In genomic region chr19:48090393-48090792, GRCm38 (mm10) we compare ENCODE assay signal across 9 mouse cellular contexts.
A peak's percentile ranks its signal among the peaks of the same experiment; 100 is the strongest.
DNase-seq lines count a peak whose midpoint lies in the region; ATAC-seq and TF ChIP-seq lines count a peak whose summit lies in the region.
"Had no signal": no experiment of that assay in that cellular context is flagged by ENCODE, and none has a peak within 500 bp of the region (broad histone marks: within the 10 kb centered on the region; RNA-seq: fewer than 3 reads in every experiment).

No protein-coding gene starts in this region.

- H3K36me3 ChIP-seq in kidney, adult 2 months (ENCODE audit: control insufficient read depth, insufficient read depth, low read length): no peaks in the 10 kb centered on the region
- no peaks in the 10 kb centered on the region for H3K36me3 ChIP-seq in kidney, embryonic 14.5 days (ENCODE audit: control insufficient read depth, insufficient read depth, low read length)
- H3K36me3 ChIP-seq: liver, embryonic 13.5 days had no signal

- DNase-seq in cerebellum, adult 8-10 months: peak; percentile 0
- DNase-seq in cerebellum, adult 2 months: no peak
- peak; percentile 9 for DNase-seq in kidney, adult 2 months
- DNase-seq in R1 (ENCODE audit: low read depth, low spot score): peak; percentile 59
- DNase-seq in kidney, postnatal 14 days: peak; percentile 10
- peak; percentile 38 for DNase-seq in mesoderm, embryonic 11.5 days (ENCODE audit: low read depth, low spot score)
- DNase-seq: liver, embryonic 13.5 days had no signal

- H3K27ac ChIP-seq in cerebellum, adult 2 months (ENCODE audit: insufficient read depth, low read length): no peak overlapping the region
- H3K27ac ChIP-seq in kidney, adult 2 months (ENCODE audit: insufficient read depth, low read depth, low read length): no peak overlapping the region
- H3K27ac ChIP-seq in kidney, embryonic 14.5 days (ENCODE audit: low read depth, low read length): no peak overlapping the region
- H3K27ac ChIP-seq: liver, embryonic 13.5 days had no signal

- no peak overlapping the region for H3K4me3 ChIP-seq in cerebellum, adult 2 months (replicated peaks; ENCODE audit: insufficient read depth, low read depth, low read length)
- no peak overlapping the region for H3K4me3 ChIP-seq in kidney, adult 2 months (ENCODE audit: insufficient read depth, low read depth, low read length)
- H3K4me3 ChIP-seq in kidney, embryonic 14.5 days (ENCODE audit: low read length): no peak overlapping the region
- H3K4me3 ChIP-seq: liver, embryonic 13.5 days had no signal

- no peak for ATAC-seq in kidney, embryonic 14.5 days (ENCODE audit: low FRiP score, low TSS enrichment)
- ATAC-seq in granulocyte monocyte progenitor cell, adult 5-6 weeks (replicated peaks; ENCODE audit: poor library complexity, severe bottlenecking): no peak

- TF ChIP-seq CTCF in cerebellum, adult 2 months (IDR thresholded peaks at IDR 0.05; ENCODE audit: borderline replicate concordance, insufficient read depth, low read depth, low read length): no peak
- peak; percentile 35; the same call in 1 of the 2 replicates for TF ChIP-seq CTCF in kidney, adult 2 months (conservative IDR thresholded peaks at IDR 0.05; ENCODE audit: insufficient read depth, insufficient read length, low read depth, low read length)

- no peaks in the 10 kb centered on the region for H3K4me1 ChIP-seq in cerebellum, adult 2 months (ENCODE audit: control insufficient read depth, insufficient read depth, low read length)
- no peaks in the 10 kb centered on the region for H3K4me1 ChIP-seq in kidney, adult 2 months (ENCODE audit: control insufficient read depth, insufficient read depth, low read length)
- no peaks in the 10 kb centered on the region for H3K4me1 ChIP-seq in kidney, embryonic 14.5 days (ENCODE audit: control insufficient read depth, insufficient read depth, low read length)
- H3K4me1 ChIP-seq: liver, embryonic 13.5 days had no signal

- peaks cover 3% of the 10 kb centered on the region; the same call in 1 of the 2 replicates for H3K9me3 ChIP-seq in kidney, embryonic 14.5 days (ENCODE audit: control insufficient read depth, low read length)

- TF ChIP-seq POLR2A in cerebellum, adult 2 months (IDR thresholded peaks at IDR 0.05; ENCODE audit: borderline replicate concordance, insufficient read depth, low read length): no peak
- TF ChIP-seq POLR2A in kidney, adult 2 months (IDR thresholded peaks at IDR 0.05; ENCODE audit: low read depth, low read length): no peak

- WGBS in cerebellum, adult 2 months: 11% methylated on average over 3 of the region's 3 CpGs
- WGBS in kidney, adult 2 months: 18% methylated on average over 3 of the region's 3 CpGs
- WGBS in kidney, embryonic 14.5 days: 25% methylated on average over 3 of the region's 3 CpGs

- no peak overlapping the region for H3K4me2 ChIP-seq in kidney, embryonic 14.5 days (replicated peaks; ENCODE audit: low read depth, low read length)
- H3K4me2 ChIP-seq: liver, embryonic 13.5 days had no signal

- H3K9ac ChIP-seq in kidney, embryonic 14.5 days (ENCODE audit: low read depth, low read length): no peak overlapping the region
- H3K9ac ChIP-seq: liver, embryonic 13.5 days had no signal

- no peaks in the 10 kb centered on the region for H3K27me3 ChIP-seq in cerebellum, adult 2 months (ENCODE audit: control insufficient read depth, insufficient read depth, low read length)
- no peaks in the 10 kb centered on the region for H3K27me3 ChIP-seq in kidney, adult 2 months (replicated peaks; ENCODE audit: control insufficient read depth, insufficient read depth, low read length)
- H3K27me3 ChIP-seq in kidney, embryonic 14.5 days (ENCODE audit: control insufficient read depth, insufficient read depth, low read length): no peaks in the 10 kb centered on the region
- H3K27me3 ChIP-seq: liver, embryonic 13.5 days had no signal

Comparison
In these comparisons a context has a peak if more than half of its experiments do, and no peak if none do; other contexts are left out.
1. DNase-seq: peak in cerebellum, adult 8-10 months (single experiment), kidney, adult 2 months (single experiment), R1 (single experiment), kidney, postnatal 14 days (single experiment) and mesoderm, embryonic 11.5 days (single experiment); none in cerebellum, adult 2 months (0 of 2).